Mouse (Mus musculus) cortical plate, adult 2 months (tissue): ENCODE results near the gene Prr15.

ENCODE experiments used
- CTCF ChIP-seq: fragments of 200-500 bp; IDR thresholded peaks from 2 replicates; pipeline ENCODE4 v1.5.1; 2011; ENCODE audit warnings: mild to moderate bottlenecking, control low read depth, low read length; ENCODE audit not compliant: insufficient read depth; ENCODE audit errors: extremely low read depth
- POLR2A ChIP-seq: fragments of 200-500 bp; IDR thresholded peaks from 2 replicates; pipeline ENCODE4 v1.6.1; 2011; ENCODE audit warnings: mild to moderate bottlenecking, low read length, control low read depth; ENCODE audit not compliant: insufficient read depth; ENCODE audit errors: extremely low read depth

GRCm38 (mm10) chr6:54286813-54287212, 38.8 kb upstream of the Prr15 start:
- TF ChIP-seq POLR2A: no peak
- TF ChIP-seq CTCF: no peak
